Mouse (Mus musculus): ENCODE measurements around the gene Nmnat3. TPM values are rescaled to one million over a fixed set of nuclear protein-coding genes. Genes with fewer than 3 reads are reported as not detected.

Nmnat3 gene
- total RNA-seq (2023) = 1 to 10 TPM; 5.5 to 6.5 TPM

GRCm38 (mm10) chr9:98287135-98287534 lies at the start of gene Nmnat3:
Gene Nmnat3, plus strand, starts transcription at chr9:98287435.

DNA sequence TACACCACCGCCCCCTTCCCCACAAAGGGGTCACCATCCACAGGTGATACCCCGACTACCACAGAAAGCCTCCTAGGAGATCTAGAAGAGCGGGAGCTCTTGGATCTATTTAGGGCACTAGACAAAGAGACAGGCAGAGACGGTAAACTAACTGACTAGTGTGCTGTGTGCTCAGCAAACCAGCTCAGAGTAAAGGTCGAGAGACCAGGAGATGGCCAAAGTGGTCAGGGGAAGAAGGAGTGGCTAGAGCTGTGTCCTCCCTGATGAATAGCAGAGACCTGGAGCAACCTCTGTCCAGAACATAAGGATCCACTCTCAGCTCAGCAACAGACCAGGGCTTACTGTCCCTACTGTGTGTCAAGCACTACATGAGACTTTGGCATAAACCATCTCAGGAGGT lies 135.4 kb downstream of the Nmnat3 start, which contains the start of gene Rbp1:
Rbp1 (plus strand) TSS at position 306 of the 400 bp plus-strand sequence.

Other genes starting within 250 kb of the Nmnat3 start
- under 1 TPM; 0.20 to 0.28 TPM for gene Rbp1, start 135.5 kb downstream of the Nmnat3 start, total RNA-seq (2023)
- gene Rbp2, start 198.7 kb downstream of the Nmnat3 start, total RNA-seq (2023) = not detected